Mouse (Mus musculus) lung, embryonic 16.5 days (tissue): ENCODE measurements at regions not wholly inside any gene's neighbourhood (a gene's known extent, or its start where the extent isn't known, plus 50 kb on each side); places are given as distances from the start of the nearest gene placed in this dataset.

Experiments
- ATAC-seq: fragments of 200-750 bp; cut with Nextera tagmentation; 2 replicates; pipeline ENCODE4 v1.8.0; 2017; ENCODE audit warnings: low read depth, mild to moderate bottlenecking, moderate library complexity
- H3K27ac ChIP-seq: fragments of 300-500 bp; sonication (generic); 2 replicates; pipeline ENCODE4 v1.5.1; 2014; ENCODE audit warnings: mild to moderate bottlenecking, control low read depth, low read length
- H3K27me3 ChIP-seq: fragments of 300-500 bp; sonication (generic); 2 replicates; pipeline ENCODE4 v1.6.1; 2014; ENCODE audit warnings: low read depth, low read length, mixed read lengths; ENCODE audit not compliant: control insufficient read depth, insufficient read depth
- H3K36me3 ChIP-seq: fragments of 300-500 bp; sonication (generic); 2 replicates; pipeline ENCODE4 v1.6.1; 2014; ENCODE audit warnings: low read length; ENCODE audit not compliant: control insufficient read depth, insufficient read depth
- H3K4me1 ChIP-seq: fragments of 300-500 bp; sonication (generic); replicated peaks from 2 replicates; pipeline ENCODE4 v1.6.1; 2014; ENCODE audit warnings: low read length, mixed read lengths; ENCODE audit not compliant: control insufficient read depth, insufficient read depth
- H3K4me2 ChIP-seq: fragments of 300-500 bp; sonication (generic); 2 replicates; pipeline ENCODE4 v1.6.1; 2014; ENCODE audit warnings: low read depth, low read length, control low read depth
- H3K4me3 ChIP-seq: fragments of 300-500 bp; sonication (generic); 2 replicates; pipeline ENCODE4 v1.5.1; 2014; ENCODE audit warnings: mild to moderate bottlenecking, low read length, control low read depth
- H3K9ac ChIP-seq: fragments of 300-500 bp; sonication (generic); 2 replicates; pipeline ENCODE4 v1.6.1; 2014; ENCODE audit warnings: low read length, control low read depth
- H3K9me3 ChIP-seq: fragments of 300-500 bp; sonication (generic); 2 replicates; pipeline ENCODE4 v1.6.1; 2016; ENCODE audit warnings: low read length; ENCODE audit not compliant: control insufficient read depth
- WGBS: fragments of 180-500 bp; shearing (Covaris S2); extraction: QIAGEN DNeasy Blood & Tissue Kit; methylation state at CpG from one replicate; pipeline ENCODE4 v1.1.7; 2014; 5-methylcytosine and 5-hydroxymethylcytosine counted together

DNA sequence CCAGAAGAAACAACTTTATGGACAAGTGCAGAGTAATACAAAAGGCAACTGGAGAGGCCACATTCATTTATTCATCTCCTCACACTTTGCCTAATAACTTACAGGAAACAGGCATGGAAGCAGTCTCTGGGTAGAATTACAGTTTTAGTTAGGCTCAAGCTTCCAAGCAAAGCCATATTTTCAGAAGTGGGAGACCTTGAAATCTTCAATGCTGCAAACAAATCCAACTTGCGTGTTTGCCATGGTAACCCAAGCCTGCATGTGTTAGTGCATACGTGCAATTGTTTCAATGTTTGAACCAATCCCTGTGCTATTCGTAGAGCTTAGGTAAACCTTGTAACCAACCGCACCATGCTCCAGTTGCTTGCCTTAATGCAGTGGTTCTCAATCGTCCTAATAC lies 256.3 kb upstream of the Atp10a start:
- Histone ChIP-seq H3K4me3 (peak overlapping the region; percentile 50), H3K4me1 (no peaks in the 10 kb centered on the region; the same call in 1 of the 2 replicates), H3K27me3 (no peaks in the 10 kb centered on the region), H3K9me3 (no peaks in the 10 kb centered on the region), H3K4me2 (peak overlapping the region; percentile 56), H3K36me3 (no peaks in the 10 kb centered on the region), H3K9ac (peak overlapping the region; percentile 59), H3K27ac (peak overlapping the region; percentile 35; the same call in 1 of the 2 replicates)
- WGBS: 37% methylated on average over 5 of the region's 5 CpGs
- no peak for ATAC-seq

GRCm38 (mm10) chr7:58400594-58400993 lies 255.4 kb upstream of the Atp10a start:
- H3K27me3 ChIP-seq: no peaks in the 10 kb centered on the region
- H3K4me2 ChIP-seq: no peak overlapping the region
- no peaks in the 10 kb centered on the region for H3K36me3 ChIP-seq
- H3K4me3 ChIP-seq: no peak overlapping the region
- no peaks in the 10 kb centered on the region for H3K9me3 ChIP-seq
- no peak overlapping the region for H3K27ac ChIP-seq
- no peaks in the 10 kb centered on the region; the same call in 1 of the 2 replicates for H3K4me1 ChIP-seq
- no peak overlapping the region for H3K9ac ChIP-seq
- WGBS: 43% methylated on average over 1 of the region's 1 CpGs
- no peak for ATAC-seq

- no peak for ATAC-seq
- Histone ChIP-seq H3K4me1 (no peaks in the 10 kb centered on the region), H3K9ac (no peak overlapping the region), H3K27ac (no peak overlapping the region), H3K4me2 (no peak overlapping the region), H3K4me3 (no peak overlapping the region), H3K9me3 (no peaks in the 10 kb centered on the region), H3K27me3 (no peaks in the 10 kb centered on the region), H3K36me3 (no peaks in the 10 kb centered on the region)
- WGBS: 12% methylated on average over 2 of the region's 2 CpGs
These were observed 218.9 kb upstream of the Atp10a start for GRCm38 (mm10) chr7:58436888-58437625.

- Histone ChIP-seq H3K9me3 (no peaks in the 10 kb centered on the region), H3K4me2 (no peak overlapping the region), H3K27ac (no peak overlapping the region), H3K27me3 (no peaks in the 10 kb centered on the region), H3K4me3 (no peak overlapping the region), H3K36me3 (no peaks in the 10 kb centered on the region), H3K4me1 (no peaks in the 10 kb centered on the region), H3K9ac (no peak overlapping the region)
- 76% methylated on average over 1 of the region's 1 CpGs for WGBS
- ATAC-seq: no peak
These were observed 213.3 kb upstream of the Atp10a start for GRCm38 (mm10) chr7:58442535-58443184.

GRCm38 (mm10) chr7:58443297-58443696 lies 212.7 kb upstream of the Atp10a start:
- WGBS: 70% methylated on average over 3 of the region's 3 CpGs

GRCm38 (mm10) chr7:58445781-58446180 lies 210.2 kb upstream of the Atp10a start:
- no peak for ATAC-seq
- Histone ChIP-seq H3K27me3 (no peaks in the 10 kb centered on the region), H3K36me3 (no peaks in the 10 kb centered on the region), H3K9me3 (no peaks in the 10 kb centered on the region), H3K4me1 (no peaks in the 10 kb centered on the region), H3K4me2 (no peak overlapping the region), H3K9ac (no peak overlapping the region), H3K27ac (no peak overlapping the region), H3K4me3 (no peak overlapping the region)
- 73% methylated on average over 1 of the region's 1 CpGs for WGBS

More at GRCm38 (mm10) chr7:58443297-58443696, 212.7 kb upstream of the Atp10a start:
- Histone ChIP-seq H3K9ac (no peak overlapping the region), H3K4me3 (no peak overlapping the region), H3K36me3 (no peaks in the 10 kb centered on the region), H3K9me3 (no peaks in the 10 kb centered on the region), H3K4me1 (no peaks in the 10 kb centered on the region), H3K4me2 (no peak overlapping the region), H3K27me3 (no peaks in the 10 kb centered on the region), H3K27ac (no peak overlapping the region)
- ATAC-seq: no peak

GRCm38 (mm10) chr7:58446261-58446660 lies 209.7 kb upstream of the Atp10a start:
- ATAC-seq: no peak
- no peak overlapping the region for H3K4me3 ChIP-seq
- no peaks in the 10 kb centered on the region for H3K36me3 ChIP-seq
- no peak overlapping the region for H3K27ac ChIP-seq
- no peaks in the 10 kb centered on the region for H3K27me3 ChIP-seq
- no peak overlapping the region for H3K4me2 ChIP-seq
- no peak overlapping the region for H3K9ac ChIP-seq
- no peaks in the 10 kb centered on the region for H3K9me3 ChIP-seq
- no peaks in the 10 kb centered on the region for H3K4me1 ChIP-seq

GRCm38 (mm10) chr7:58448727-58449126 lies 207.2 kb upstream of the Atp10a start:
- Histone ChIP-seq H3K27ac (no peak overlapping the region), H3K27me3 (no peaks in the 10 kb centered on the region), H3K9me3 (no peaks in the 10 kb centered on the region), H3K4me2 (no peak overlapping the region), H3K9ac (no peak overlapping the region), H3K4me3 (no peak overlapping the region), H3K36me3 (no peaks in the 10 kb centered on the region), H3K4me1 (no peaks in the 10 kb centered on the region)
- no peak for ATAC-seq
- 60% methylated on average over 3 of the region's 3 CpGs for WGBS

- Histone ChIP-seq H3K36me3 (no peaks in the 10 kb centered on the region), H3K9me3 (no peaks in the 10 kb centered on the region), H3K27ac (no peak overlapping the region), H3K9ac (no peak overlapping the region), H3K4me2 (no peak overlapping the region), H3K4me3 (no peak overlapping the region), H3K27me3 (no peaks in the 10 kb centered on the region), H3K4me1 (no peaks in the 10 kb centered on the region)
- no peak for ATAC-seq
- WGBS: 59% methylated on average over 1 of the region's 1 CpGs
These were observed 204.0 kb upstream of the Atp10a start for GRCm38 (mm10) chr7:58451981-58452380.
